Mouse (Mus musculus) kidney, postnatal 0 days (tissue): Measurements from ENCODE around the gene Pramel6. TPM values are rescaled to one million over a fixed set of nuclear protein-coding genes. Genes with fewer than 3 reads are reported as not detected.
"Not testable (repeated sequence)": the region's sequence is repeated elsewhere in the genome, so short reads cannot be mapped to it uniquely, and the experiment has no call there.

ENCODE experiments used
- ATAC-seq: fragments of 200-750 bp; cut with Nextera tagmentation; replicated peaks from 2 replicates; pipeline ENCODE4 v1.8.0; 2017; ENCODE audit warnings: low read depth, moderate number of reproducible peaks, moderate TSS enrichment, moderate library complexity; ENCODE audit not compliant: low FRiP score
- DNase-seq: peaks from one replicate; pipeline ENCODE4 v3.0.0-alpha.2; 2016; ENCODE audit warnings: low spot score
- H3K27ac ChIP-seq: fragments of 300-500 bp; sonication (generic); 2 replicates; pipeline ENCODE4 v1.5.1; 2014; ENCODE audit warnings: mild to moderate bottlenecking
- H3K27me3 ChIP-seq: fragments of 300-500 bp; sonication (generic); 2 replicates; pipeline ENCODE4 v1.6.1; 2014; ENCODE audit warnings: low read length, mixed read lengths; ENCODE audit not compliant: insufficient read depth
- H3K36me3 ChIP-seq: fragments of 300-500 bp; sonication (generic); 2 replicates; pipeline ENCODE4 v1.6.1; 2014; ENCODE audit warnings: low read length, mixed read lengths; ENCODE audit not compliant: insufficient read depth
- H3K4me1 ChIP-seq: fragments of 300-500 bp; sonication (generic); replicated peaks from 2 replicates; pipeline ENCODE4 v1.6.1; 2014; ENCODE audit warnings: antibody characterized with exemption, low read length, mixed read lengths; ENCODE audit not compliant: insufficient read depth
- H3K4me2 ChIP-seq: fragments of 300-500 bp; sonication (generic); 2 replicates; pipeline ENCODE4 v1.6.1; 2014; ENCODE audit warnings: mild to moderate bottlenecking, low read length, moderate library complexity, mixed read lengths
- H3K4me3 ChIP-seq: fragments of 300-500 bp; sonication (generic); replicated peaks from 2 replicates; pipeline ENCODE4 v1.5.1; 2014; ENCODE audit warnings: low read depth, low read length
- H3K9ac ChIP-seq: fragments of 300-500 bp; sonication (generic); 2 replicates; pipeline ENCODE4 v1.6.1; 2014; ENCODE audit warnings: low read depth, low read length
- H3K9me3 ChIP-seq: fragments of 300-500 bp; sonication (generic); replicated peaks from 2 replicates; pipeline ENCODE4 v1.6.1; 2016; ENCODE audit warnings: low read length, inconsistent platforms, mixed read lengths
- CTCF ChIP-seq: IDR thresholded peaks from 2 replicates; pipeline ENCODE4 v1.5.1; 2016; ENCODE audit warnings: antibody characterized with exemption, low read depth, mild to moderate bottlenecking, moderate library complexity
- WGBS: fragments of 180-500 bp; shearing (Covaris S2); extraction: QIAGEN DNeasy Blood & Tissue Kit; methylation state at CpG from one replicate; pipeline ENCODE4 v1.1.7; 2014; 5-methylcytosine and 5-hydroxymethylcytosine counted together
- polyA plus RNA-seq: library from polyadenylated mRNA; unstranded; fragments of >200 nt; fragmentation: Nextera tagmentation; extraction: Ambion mirVana; gene quantifications from 2 replicates; pipeline ENCODE4 v1.2.1, GENCODE M21; 2015

Gene Pramel6
- not detected in 2 replicates for polyA plus RNA-seq

GRCm38 (mm10) chr2:87506265-87506664 is at the start of gene Pramel6:
TSS of gene Pramel6 (plus strand) at chr2:87506565.
- H3K27me3 ChIP-seq: no peaks in the 10 kb centered on the region
- H3K4me1 ChIP-seq: no peaks in the 10 kb centered on the region
- ATAC-seq (no peak), DNase-seq (no peak)
- H3K4me2 ChIP-seq: no peak within 1 kb of the TSS
- no peaks in the 10 kb centered on the region for H3K36me3 ChIP-seq
- H3K9ac ChIP-seq: no peak within 1 kb of the TSS
- no peak within 1 kb of the TSS for H3K4me3 ChIP-seq
- H3K9me3 ChIP-seq: no peaks in the 10 kb centered on the region
- no peak within 1 kb of the TSS for H3K27ac ChIP-seq
- TF ChIP-seq CTCF: no peak
- 87% methylated on average over 6 of the region's 6 CpGs for WGBS

GRCm38 (mm10) chr2:87461769-87462168 is 44.6 kb upstream of the Pramel6 start:
- Histone ChIP-seq H3K4me2 (no peak overlapping the region), H3K27ac (no peak overlapping the region), H3K36me3 (no peaks in the 10 kb centered on the region), H3K27me3 (no peaks in the 10 kb centered on the region), H3K9ac (no peak overlapping the region), H3K9me3 (no peaks in the 10 kb centered on the region), H3K4me1 (no peaks in the 10 kb centered on the region), H3K4me3 (no peak overlapping the region)
- TF ChIP-seq CTCF: no peak
- ATAC-seq (no peak), DNase-seq (no peak)
- 90% methylated on average over 4 of the region's 4 CpGs for WGBS

- H3K9ac ChIP-seq: no peak overlapping the region
- H3K27ac ChIP-seq: no peak overlapping the region
- TF ChIP-seq CTCF: peak; percentile 12; the same call in 1 of the 2 replicates
- H3K4me2 ChIP-seq: no peak overlapping the region
- no peak overlapping the region for H3K4me3 ChIP-seq
- no peak for DNase-seq
- H3K4me1 ChIP-seq: no peaks in the 10 kb centered on the region
- no peak for ATAC-seq
- no peaks in the 10 kb centered on the region for H3K27me3 ChIP-seq
- H3K9me3 ChIP-seq: no peaks in the 10 kb centered on the region
- no peaks in the 10 kb centered on the region for H3K36me3 ChIP-seq
Observed at GRCm38 (mm10) chr2:87480207-87480606, 26.2 kb upstream of the Pramel6 start.

GRCm38 (mm10) chr2:87481158-87481557 is 25.2 kb upstream of the Pramel6 start:
- no peak for DNase-seq
- H3K36me3 ChIP-seq: no peaks in the 10 kb centered on the region
- H3K4me3 ChIP-seq: no peak overlapping the region
- WGBS: 91% methylated on average over 4 of the region's 4 CpGs
- H3K27ac ChIP-seq: no peak overlapping the region
- no peaks in the 10 kb centered on the region for H3K4me1 ChIP-seq
- TF ChIP-seq CTCF: no peak
- H3K9me3 ChIP-seq: no peaks in the 10 kb centered on the region
- H3K27me3 ChIP-seq: no peaks in the 10 kb centered on the region
- ATAC-seq: no peak
- no peak overlapping the region for H3K4me2 ChIP-seq
- no peak overlapping the region for H3K9ac ChIP-seq

GRCm38 (mm10) chr2:87482276-87482675 is 24.1 kb upstream of the Pramel6 start:
- no peak overlapping the region for H3K27ac ChIP-seq
- no peak overlapping the region for H3K4me3 ChIP-seq
- no peak overlapping the region for H3K4me2 ChIP-seq
- ATAC-seq: no peak
- no peaks in the 10 kb centered on the region for H3K9me3 ChIP-seq
- H3K36me3 ChIP-seq: no peaks in the 10 kb centered on the region
- no peak for TF ChIP-seq CTCF
- no peaks in the 10 kb centered on the region for H3K4me1 ChIP-seq
- DNase-seq: no peak
- 72% methylated on average over 2 of the region's 2 CpGs for WGBS
- H3K9ac ChIP-seq: no peak overlapping the region
- no peaks in the 10 kb centered on the region for H3K27me3 ChIP-seq

- H3K9me3 ChIP-seq, H3K36me3 ChIP-seq, H3K4me3 ChIP-seq, DNase-seq, H3K27ac ChIP-seq, H3K4me2 ChIP-seq, H3K9ac ChIP-seq, H3K27me3 ChIP-seq, ATAC-seq, H3K4me1 ChIP-seq: not testable (repeated sequence)
- 92% methylated on average over 3 of the region's 5 CpGs for WGBS
Observed at GRCm38 (mm10) chr2:87496993-87497392, 9.4 kb upstream of the Pramel6 start, which contains the start of gene Pramel7. TSS of gene Pramel7 (minus strand) at chr2:87497093.

GRCm38 (mm10) chr2:87515046-87515445 is 8.7 kb downstream of the Pramel6 start:
- no peak overlapping the region for H3K9ac ChIP-seq
- no peaks in the 10 kb centered on the region for H3K4me1 ChIP-seq
- no peaks in the 10 kb centered on the region for H3K9me3 ChIP-seq
- no peak for TF ChIP-seq CTCF
- no peak for ATAC-seq
- H3K4me3 ChIP-seq: no peak overlapping the region
- DNase-seq: no peak
- H3K36me3 ChIP-seq: no peaks in the 10 kb centered on the region
- WGBS: 85% methylated on average over 2 of the region's 2 CpGs
- H3K27me3 ChIP-seq: no peaks in the 10 kb centered on the region
- no peak overlapping the region for H3K27ac ChIP-seq
- H3K4me2 ChIP-seq: no peak overlapping the region
